Mouse (Mus musculus): ENCODE results near the gene Ros1.
A peak's percentile ranks its signal among the peaks of the same experiment; 100 is the strongest.

Ros1 gene

DNA sequence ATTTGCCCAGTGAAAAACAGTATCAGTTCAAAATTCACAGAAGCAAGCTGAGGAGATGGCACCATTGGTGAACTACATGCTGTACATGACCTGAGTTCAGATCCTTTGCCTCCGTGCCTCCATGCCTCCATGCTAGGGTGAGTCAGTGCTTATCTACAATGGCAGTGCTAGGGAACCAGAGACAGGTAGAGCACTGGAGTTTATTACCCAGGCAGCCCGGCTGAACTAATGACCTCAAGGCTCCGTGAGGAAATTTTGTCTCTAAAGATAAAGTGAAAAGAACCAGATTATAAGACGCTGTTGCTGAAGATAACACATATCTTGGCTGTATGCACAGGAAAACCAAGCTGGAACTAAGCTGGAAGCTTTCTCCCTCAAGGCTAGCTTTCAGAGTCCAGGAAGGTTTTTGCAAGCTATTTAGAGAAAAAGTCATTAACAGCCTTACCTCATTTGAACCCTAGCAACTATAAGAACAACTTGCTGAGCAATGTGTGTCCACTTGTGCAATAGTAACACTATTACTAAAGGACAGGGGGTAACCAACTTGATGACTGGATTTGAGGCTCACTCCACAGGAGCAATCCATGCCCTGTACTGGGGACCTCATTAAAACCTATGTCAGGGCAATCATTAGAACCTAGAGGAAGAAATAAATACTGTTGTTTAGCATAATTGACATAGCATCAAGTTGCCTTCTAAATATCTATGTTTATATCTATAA is 61.5 kb downstream of the Ros1 start:
- no peak for DNase-seq

DNA sequence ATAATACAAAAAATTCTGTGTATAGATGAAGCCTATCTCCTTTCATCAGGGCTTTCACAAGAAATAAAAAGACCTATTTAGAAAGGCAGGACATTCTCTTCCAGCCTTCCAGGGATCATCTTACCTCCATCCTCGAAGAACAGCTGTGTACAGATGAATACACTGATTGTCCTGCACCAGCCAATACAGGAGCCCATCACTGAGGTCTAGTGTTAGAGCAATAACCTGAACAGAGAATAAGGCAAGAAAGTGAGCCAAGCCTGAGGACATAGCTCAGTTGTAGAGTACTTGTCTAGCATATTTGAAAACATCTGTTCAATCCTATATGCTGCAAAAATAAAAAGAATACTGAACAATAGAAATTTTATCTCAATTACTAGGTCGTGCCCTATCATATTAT is 64.3 kb downstream of the Ros1 start:
- no peak for DNase-seq

GRCm38 (mm10) chr10:52128874-52129412 is 66.1 kb downstream of the Ros1 start:
- no peak for DNase-seq

DNA sequence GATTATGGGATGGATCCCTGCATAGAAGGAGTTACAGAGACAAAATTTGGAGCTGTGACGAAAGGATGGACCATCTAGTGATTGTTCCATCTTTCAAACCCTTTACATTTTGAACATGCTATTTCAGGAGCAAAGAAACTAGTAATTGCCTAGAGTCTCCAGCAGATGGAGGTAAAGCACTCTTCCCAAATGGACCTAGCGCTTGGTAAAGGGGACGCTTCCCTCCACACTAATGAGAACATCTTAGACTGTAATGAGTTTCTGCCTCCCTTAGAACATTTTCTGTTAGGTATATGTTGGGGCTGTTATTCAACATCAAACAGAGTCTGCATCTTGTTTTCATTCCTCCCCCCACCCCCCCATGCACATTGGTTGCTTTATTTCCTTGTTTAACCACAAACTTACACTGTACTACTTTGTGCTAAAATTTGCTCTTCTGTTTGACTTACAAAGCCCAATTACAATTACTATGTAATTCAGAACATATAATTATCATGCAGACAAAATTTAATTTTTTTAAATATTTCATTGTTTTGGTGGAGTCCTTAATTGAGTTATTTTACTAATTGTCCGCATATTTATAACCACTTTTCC is 88.8 kb downstream of the Ros1 start:
- no peak for DNase-seq

- no peak for DNase-seq
These were observed 93.8 kb downstream of the Ros1 start for GRCm38 (mm10) chr10:52101273-52101672.

- DNase-seq = no peak
These were observed 102.9 kb downstream of the Ros1 start for GRCm38 (mm10) chr10:52092181-52092580.

- DNase-seq = no peak
These were observed 108.4 kb downstream of the Ros1 start for GRCm38 (mm10) chr10:52086681-52087080.

DNA sequence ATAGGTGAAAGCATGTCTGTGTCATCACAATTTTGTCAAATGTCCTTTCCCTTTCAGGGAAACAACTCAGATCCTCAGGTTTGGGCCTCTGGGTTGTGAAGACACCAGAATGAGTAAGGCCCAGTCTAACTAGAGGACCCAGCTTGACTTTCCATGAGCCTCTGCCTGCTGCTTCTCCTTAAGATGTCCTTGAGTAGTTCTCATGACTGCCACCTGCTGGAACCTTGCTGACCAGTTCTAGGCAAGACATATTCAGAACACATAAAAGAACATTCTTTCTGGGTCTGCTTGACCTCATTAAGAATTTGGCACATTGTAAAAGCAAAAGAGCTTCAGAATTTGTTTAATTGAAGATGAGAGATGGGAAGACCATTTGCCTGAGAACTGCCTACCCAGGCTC is 122.6 kb downstream of the Ros1 start:
- peak; percentile 24 for DNase-seq

DNA sequence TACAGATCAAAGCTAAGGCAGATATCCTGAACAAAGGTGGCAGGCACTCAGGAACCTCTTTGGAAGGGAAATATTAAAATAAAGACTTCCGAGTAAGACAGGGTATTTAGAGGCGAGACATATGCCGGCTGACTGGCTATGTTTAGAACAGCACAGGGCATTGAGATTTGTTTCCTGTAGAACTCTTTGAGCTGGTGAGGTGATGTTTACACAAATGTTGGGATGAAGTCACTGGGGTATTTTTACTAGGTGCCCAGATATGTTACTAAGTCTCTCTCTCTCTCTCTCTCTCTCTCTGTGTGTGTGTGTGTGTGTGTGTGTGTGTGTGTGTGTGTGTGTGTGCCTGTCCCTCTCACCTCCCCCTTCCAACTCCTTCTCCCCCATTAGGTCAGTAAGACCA is 146.8 kb downstream of the Ros1 start:
- DNase-seq = no peak

- DNase-seq = no peak
These were observed 152.0 kb downstream of the Ros1 start for GRCm38 (mm10) chr10:52043086-52043485.

GRCm38 (mm10) chr10:52039392-52039791 is 155.7 kb downstream of the Ros1 start:
- no peak for DNase-seq

DNA sequence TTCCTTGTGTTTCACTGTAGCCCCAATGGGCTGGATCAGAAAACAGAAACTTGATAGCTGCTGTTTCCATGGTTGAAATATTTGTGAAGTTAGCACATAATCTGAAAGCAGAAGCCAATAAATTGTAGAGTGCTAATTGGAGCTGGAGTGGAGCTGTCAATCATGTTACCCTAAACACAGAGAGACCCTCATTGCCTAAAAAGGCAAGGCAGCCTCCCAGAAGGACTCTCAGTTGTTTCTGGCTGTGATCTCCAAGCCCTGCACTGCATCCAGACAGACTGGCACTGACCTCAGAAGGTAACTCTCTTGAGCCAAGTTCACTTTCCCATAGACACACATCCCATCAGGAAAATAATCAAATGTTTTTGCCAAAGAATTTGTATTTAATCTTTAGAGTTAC is 161.3 kb downstream of the Ros1 start:
- no peak for DNase-seq

- no peak for DNase-seq
These were observed 165.5 kb downstream of the Ros1 start for GRCm38 (mm10) chr10:52029421-52030080.

GRCm38 (mm10) chr10:52028561-52029370 is 166.3 kb downstream of the Ros1 start:
- no peak for DNase-seq

DNA sequence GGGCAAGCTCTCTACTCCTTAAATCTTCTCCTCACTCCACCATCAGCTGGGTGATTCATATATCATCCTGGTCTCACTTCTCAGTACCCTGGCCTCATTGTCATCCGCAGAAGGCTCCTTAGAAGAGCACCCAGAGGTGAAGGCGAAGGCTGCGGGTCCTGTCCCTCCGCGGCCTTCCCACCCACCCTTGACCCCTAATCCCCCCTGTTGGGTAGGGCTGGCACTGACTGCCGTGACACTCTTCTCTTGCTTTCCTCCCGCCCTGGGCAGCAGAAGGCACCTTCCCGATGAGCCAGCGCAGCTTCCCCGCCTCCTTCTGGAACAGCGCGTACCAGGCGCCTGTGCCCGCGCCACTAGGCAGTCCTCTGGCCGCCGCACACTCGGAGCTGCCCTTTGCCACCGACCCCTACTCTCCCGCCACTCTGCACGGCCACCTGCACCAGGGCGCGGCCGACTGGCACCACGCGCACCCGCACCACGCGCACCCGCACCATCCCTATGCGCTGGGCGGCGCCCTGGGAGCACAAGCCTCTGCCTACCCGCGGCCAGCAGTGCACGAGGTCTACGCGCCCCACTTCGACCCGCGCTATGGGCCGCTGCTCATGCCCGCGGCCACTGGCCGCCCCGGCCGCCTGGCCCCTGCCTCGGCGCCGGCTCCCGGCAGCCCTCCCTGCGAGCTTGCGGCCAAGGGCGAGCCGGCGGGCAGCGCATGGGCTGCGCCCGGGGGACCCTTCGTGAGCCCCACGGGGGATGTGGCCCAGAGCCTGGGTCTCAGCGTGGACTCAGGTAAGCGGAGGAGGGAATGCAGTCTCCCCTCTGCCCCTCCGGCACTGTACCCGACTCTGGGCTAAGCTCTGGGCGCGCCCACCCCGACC is 167.6 kb downstream of the Ros1 start:
- DNase-seq = no peak

GRCm38 (mm10) chr10:52025821-52026220 is 169.2 kb downstream of the Ros1 start:
- DNase-seq = no peak

DNA sequence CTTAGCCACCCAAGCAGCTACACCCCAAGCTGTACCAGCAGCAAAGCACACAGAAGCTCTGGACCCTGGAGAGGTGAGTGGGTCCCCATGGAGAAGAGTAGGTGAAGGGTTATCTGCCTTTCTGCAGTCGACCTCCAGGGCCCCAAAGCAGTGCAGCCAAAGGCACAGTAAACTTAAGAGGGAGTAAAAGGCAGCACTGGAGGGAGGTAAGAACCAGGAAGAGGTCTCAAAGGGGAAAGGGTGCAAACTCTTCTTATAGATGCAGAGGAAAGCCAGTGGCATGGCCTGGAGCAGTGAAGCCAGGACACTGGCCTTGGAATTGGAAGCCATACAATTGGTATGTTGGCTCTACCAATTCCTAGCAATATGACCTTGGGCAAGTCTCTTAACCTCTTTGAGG is 169.8 kb downstream of the Ros1 start:
- no peak for DNase-seq

- DNase-seq = no peak
These were observed 171.0 kb downstream of the Ros1 start for GRCm38 (mm10) chr10:52024053-52024410.

GRCm38 (mm10) chr10:52023213-52024052 is 171.6 kb downstream of the Ros1 start:
- no peak for DNase-seq

DNA sequence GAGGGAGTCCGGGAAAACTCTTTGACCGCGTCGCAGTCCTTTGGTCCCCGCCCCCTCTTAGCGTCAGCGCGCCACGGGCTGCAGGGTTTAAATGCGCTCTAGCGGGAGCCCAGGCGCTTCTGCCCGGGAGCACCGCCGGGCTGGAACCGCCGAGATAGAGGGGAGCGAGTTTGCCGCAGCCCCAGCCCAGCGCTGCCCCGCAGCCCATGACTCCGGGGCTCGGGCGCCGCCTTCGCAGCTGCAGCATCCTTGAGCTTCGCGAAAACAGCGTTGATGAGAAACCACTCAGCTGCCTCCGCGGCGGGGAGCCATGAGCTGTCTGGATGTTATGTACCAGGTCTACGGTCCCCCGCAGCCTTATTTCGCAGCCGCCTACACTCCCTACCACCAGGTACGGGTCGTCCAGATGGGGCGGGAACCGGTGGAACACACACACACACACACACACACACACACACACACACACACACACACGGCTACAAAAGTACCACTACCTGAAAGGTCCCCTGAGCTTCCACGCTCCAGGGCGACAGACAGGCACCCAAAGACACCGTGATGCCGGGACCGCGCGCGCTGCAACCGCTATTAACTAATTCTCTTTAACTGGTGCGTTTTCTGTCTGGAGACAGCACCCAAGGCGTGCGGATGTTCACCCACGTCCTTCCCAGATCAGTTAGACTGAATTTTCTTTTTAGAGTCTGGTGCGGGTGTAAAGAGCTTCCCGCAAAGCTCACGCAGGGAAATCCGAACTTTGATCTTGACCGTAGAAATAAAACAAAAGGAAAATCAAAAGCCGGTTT is 172.4 kb downstream of the Ros1 start, which contains the start of gene Vgll2:
Vgll2 (plus strand) TSS at position 90 of the 800 bp plus-strand sequence.
- DNase-seq = peak; percentile 17
